Mouse (Mus musculus): ENCODE data around the gene Rgp1. TPM values are rescaled to one million over a fixed set of nuclear protein-coding genes. Genes with fewer than 3 reads are reported as not detected.

Gene Rgp1
- polyA plus RNA-seq, 1 experiment: 31.2 TPM

GRCm38 (mm10) chr4:43636751-43637150 is 58.2 kb downstream of the Rgp1 start:
- TF ChIP-seq GATA1 (IDR thresholded peaks at IDR 0.05; ENCODE audit: low read length): no peak

Other genes with a start within 250 kb of the Rgp1 start
- gene Rusc2, start 196.7 kb upstream of the Rgp1 start, polyA plus RNA-seq (2012): 1.1 and 1.2 TPM in 2 replicates
- not detected in 2 replicates for gene Fam166b, start 149.6 kb upstream of the Rgp1 start, polyA plus RNA-seq (2012)
- gene Tesk1, start 136.8 kb upstream of the Rgp1 start, polyA plus RNA-seq (2012): 54.2 and 56.9 TPM in 2 replicates
- gene Cd72, start 124.1 kb upstream of the Rgp1 start, polyA plus RNA-seq (2012): not detected in 2 replicates
- gene Sit1, start 95.0 kb upstream of the Rgp1 start, polyA plus RNA-seq (2012): not detected in 2 replicates
- 69.1 and 82.1 TPM in 2 replicates for gene Ccdc107, start 85.8 kb upstream of the Rgp1 start, polyA plus RNA-seq (2012)
- 14.1 and 17.4 TPM in 2 replicates for gene Arhgef39, start 79.0 kb upstream of the Rgp1 start, polyA plus RNA-seq (2012)
- gene Car9, start 71.7 kb upstream of the Rgp1 start, polyA plus RNA-seq (2012): not detected in 2 replicates
- gene Tpm2, start 55.0 kb upstream of the Rgp1 start, polyA plus RNA-seq (2012): not detected in 2 replicates
- 1.6 and 2.6 TPM in 2 replicates for gene Creb3, start 16.4 kb upstream of the Rgp1 start, polyA plus RNA-seq (2012)
- gene Tln1, start 16.0 kb upstream of the Rgp1 start, polyA plus RNA-seq (2012): 169 and 178 TPM in 2 replicates
- gene Gba2, start 158 bp downstream of the Rgp1 start, polyA plus RNA-seq (2012): 13.5 and 21.5 TPM in 2 replicates
- gene Msmp, start 5.8 kb downstream of the Rgp1 start, polyA plus RNA-seq (2012): not detected in 2 replicates
- 0.11 TPM in 2 replicates for gene Npr2, start 53.2 kb downstream of the Rgp1 start, polyA plus RNA-seq (2012)
- not detected in 2 replicates for gene Spag8, start 74.9 kb downstream of the Rgp1 start, polyA plus RNA-seq (2012)
- 45.3 and 51.0 TPM in 2 replicates for gene Hint2, start 77.8 kb downstream of the Rgp1 start, polyA plus RNA-seq (2012)
- 3.2 and 3.4 TPM in 2 replicates for gene Tmem8b, start 90.3 kb downstream of the Rgp1 start, polyA plus RNA-seq (2012)
- gene Fam221b, start 90.4 kb downstream of the Rgp1 start, polyA plus RNA-seq (2012): 0.01 and 0.02 TPM in 2 replicates
- gene Olfr70, start 122.1 kb downstream of the Rgp1 start, polyA plus RNA-seq (2012): not detected in 2 replicates
- gene Olfr71, start 131.5 kb downstream of the Rgp1 start, polyA plus RNA-seq (2012): not detected in 2 replicates
- gene Hrct1, start 148.5 kb downstream of the Rgp1 start, polyA plus RNA-seq (2012): not detected in 2 replicates
- gene Spaar, start 151.3 kb downstream of the Rgp1 start, polyA plus RNA-seq (2012): not detected in 2 replicates
- gene Olfr159, start 192.3 kb downstream of the Rgp1 start, polyA plus RNA-seq (2012): not detected in 2 replicates
- not detected in 2 replicates for gene Olfr156, start 245.2 kb downstream of the Rgp1 start, polyA plus RNA-seq (2012)